Mouse (Mus musculus): Measurements from ENCODE around the gene Nubpl. TPM values are rescaled to one million over a fixed set of nuclear protein-coding genes. Genes with fewer than 3 reads are reported as not detected.
"Not testable (repeated sequence)": the region's sequence is repeated elsewhere in the genome, so short reads cannot be mapped to it uniquely, and the experiment has no call there.

Nubpl gene
- 1 to 10 TPM; 4.2 to 6.6 TPM for total RNA-seq (2021)

DNA sequence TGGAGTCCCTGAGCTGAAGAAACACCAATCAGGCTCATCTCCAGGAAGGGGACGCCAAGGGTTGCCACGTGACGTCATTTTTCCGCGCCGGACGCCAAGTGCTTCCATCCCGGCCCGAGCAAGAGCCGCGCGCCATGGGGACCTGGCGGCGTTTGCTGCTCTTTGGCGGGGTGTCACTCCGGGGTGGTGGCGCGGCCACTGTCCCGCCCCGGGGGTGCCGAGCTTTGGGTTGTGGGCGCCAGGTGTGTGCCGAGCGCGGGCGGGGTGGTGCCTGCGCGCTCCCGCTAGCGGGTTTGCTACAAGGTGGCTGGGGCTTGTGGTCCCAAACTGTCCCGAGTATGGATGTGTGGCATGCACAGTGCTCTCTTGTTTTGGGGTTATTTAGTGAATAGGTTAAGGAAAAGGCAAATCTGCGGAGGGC lies at the start of gene Nubpl:
Gene Nubpl, plus strand, starts transcription at position 88 of the 421 bp plus-strand sequence.
- DNase-seq = peak; percentile 96
- intact Hi-C loops (cut with DNase I) = no loop called here

DNA sequence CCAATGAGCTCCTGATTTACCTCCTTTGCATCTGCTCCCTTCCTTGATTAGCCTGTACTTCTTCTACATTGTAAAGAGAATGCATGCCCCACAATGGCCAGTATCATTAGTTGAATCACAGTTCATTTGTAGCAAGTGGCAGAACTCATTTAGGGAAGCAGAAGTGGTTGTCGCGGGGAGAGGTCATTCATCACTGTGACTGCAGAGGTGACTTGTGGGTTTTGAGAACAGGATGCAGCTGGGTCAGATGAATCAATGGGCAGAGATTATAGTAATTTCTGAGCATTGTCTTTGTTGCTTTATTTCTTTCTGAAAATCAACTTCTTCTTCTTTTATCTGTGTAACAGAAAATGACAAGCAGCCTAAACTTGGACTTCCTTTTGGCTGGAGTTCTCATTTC lies 48.2 kb upstream of the Nubpl start:
- intact Hi-C loops (cut with DNase I) = no loop called here
- DNase-seq = no peak

GRCm38 (mm10) chr12:52079296-52079695 lies 18.2 kb upstream of the Nubpl start:
- intact Hi-C loops (cut with DNase I); DNase-seq: not testable (repeated sequence)

DNA sequence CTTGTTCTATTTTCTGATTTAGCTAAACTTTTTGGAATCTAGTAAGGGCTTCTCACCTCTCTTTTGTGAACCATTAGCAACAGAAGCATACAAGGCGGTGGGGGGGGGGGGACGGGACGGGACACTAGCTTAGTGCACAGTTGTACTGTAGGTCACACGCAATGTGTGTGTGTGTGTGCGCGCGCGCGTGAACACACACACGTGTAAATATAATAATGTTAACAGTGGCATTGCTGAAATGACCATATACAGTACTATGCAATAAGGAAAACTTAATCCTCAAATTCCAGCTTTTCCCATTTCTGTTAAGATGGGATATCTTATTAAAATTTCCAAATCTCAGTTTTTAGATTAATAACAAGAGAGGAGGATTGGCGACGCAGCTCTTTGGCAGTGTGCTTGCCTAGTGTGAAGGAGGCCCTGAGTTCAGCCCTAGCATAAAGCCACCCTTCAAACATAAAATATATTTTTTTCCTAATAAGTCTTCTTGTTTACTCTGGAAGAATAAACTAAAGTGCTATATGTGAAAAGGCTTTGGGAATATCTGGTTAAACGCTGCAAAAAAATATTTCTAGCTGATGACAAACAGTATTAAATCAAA lies 388 bp upstream of the Nubpl start:
- intact Hi-C loops (cut with DNase I) = no loop called here

DNA sequence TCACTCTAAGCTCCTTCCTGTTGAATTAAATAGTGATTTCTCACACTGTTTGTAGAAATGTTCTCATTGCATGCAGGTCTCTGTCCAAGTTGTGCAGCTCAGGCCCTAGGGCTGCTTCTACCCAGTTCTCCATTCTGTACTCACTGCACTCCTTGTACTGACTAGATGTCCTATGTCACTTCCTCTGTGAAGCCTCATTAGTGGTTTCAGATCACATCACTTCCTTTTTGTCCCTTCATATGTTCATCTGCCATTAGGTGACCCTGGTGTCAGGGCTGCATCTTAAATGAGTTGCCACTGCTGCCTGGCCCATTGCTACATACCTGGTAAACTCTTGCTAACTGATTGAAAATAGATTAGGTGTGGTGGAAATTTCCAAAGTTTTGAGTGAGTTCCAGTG lies 22.7 kb downstream of the Nubpl start:
- intact Hi-C loops (cut with DNase I) = no loop called here
- no peak for DNase-seq

More for the DNA sequence above, 388 bp upstream of the Nubpl start:
- no peak for DNase-seq

GRCm38 (mm10) chr12:52126407-52126806 lies 28.9 kb downstream of the Nubpl start:
- intact Hi-C loops (cut with DNase I) = no loop called here
- no peak for DNase-seq

- intact Hi-C loops (cut with DNase I) = loop anchor here (2.0 kb wide), 1 partner anchor 50 kb away; no protein-coding TSS in a partner anchor
- DNase-seq = no peak
Measured at GRCm38 (mm10) chr12:52129072-52129471, 31.5 kb downstream of the Nubpl start.

DNA sequence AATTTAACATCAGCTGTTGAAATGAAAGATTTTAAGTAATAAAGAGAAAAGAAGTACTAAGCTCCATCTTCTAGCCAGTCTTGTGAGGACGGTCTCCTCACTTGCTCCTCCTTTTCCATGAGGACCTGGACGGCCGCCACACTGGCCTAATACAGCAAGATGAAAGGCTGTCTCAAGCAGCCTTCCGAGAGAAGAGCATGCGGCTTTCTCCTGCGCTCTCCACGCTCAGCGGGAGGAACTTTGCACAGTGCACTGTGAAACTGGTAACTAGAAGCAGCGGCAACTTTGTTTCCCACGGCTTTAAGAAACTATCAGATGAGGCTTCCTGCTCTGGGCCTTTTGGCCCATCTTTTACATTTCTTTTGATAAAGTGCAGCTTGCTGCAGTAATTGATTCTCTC lies 34.7 kb downstream of the Nubpl start:
- intact Hi-C loops (cut with DNase I) = no loop called here
- DNase-seq = peak; percentile 68

- intact Hi-C loops (cut with DNase I) = no loop called here
- no peak for DNase-seq
Measured at GRCm38 (mm10) chr12:52138296-52138695, 40.8 kb downstream of the Nubpl start.

- intact Hi-C loops (cut with DNase I) = no loop called here
- no peak for DNase-seq
Measured at GRCm38 (mm10) chr12:52146639-52147038, 49.1 kb downstream of the Nubpl start.

GRCm38 (mm10) chr12:52149448-52149847 lies 51.9 kb downstream of the Nubpl start:
- intact Hi-C loops (cut with DNase I) = no loop called here
- DNase-seq = no peak

DNA sequence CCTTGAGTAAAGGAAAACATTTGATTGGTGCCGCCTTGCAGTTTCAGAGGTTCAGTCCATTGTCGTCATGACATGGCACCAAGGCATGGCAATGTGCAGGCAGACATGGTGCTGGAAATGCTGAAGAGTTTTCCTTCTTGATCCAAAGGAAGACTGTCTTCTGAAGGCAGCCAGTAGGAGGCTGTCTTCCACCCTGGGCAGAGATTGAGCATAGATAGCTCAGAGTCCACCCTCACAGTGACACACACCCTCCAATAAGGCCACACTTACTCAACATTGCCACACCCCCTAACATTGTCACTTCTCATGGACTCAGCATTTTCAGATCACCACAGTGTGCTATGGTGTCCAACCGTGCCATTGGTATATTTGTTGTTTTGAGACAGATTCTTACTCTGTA lies 54.5 kb downstream of the Nubpl start:
- DNase-seq = no peak
- intact Hi-C loops (cut with DNase I) = no loop called here

GRCm38 (mm10) chr12:52154906-52155305 lies 57.4 kb downstream of the Nubpl start:
- intact Hi-C loops (cut with DNase I) = no loop called here
- DNase-seq = no peak

- intact Hi-C loops (cut with DNase I) = no loop called here
- DNase-seq = no peak
Measured at GRCm38 (mm10) chr12:52164414-52164813, 66.9 kb downstream of the Nubpl start.

DNA sequence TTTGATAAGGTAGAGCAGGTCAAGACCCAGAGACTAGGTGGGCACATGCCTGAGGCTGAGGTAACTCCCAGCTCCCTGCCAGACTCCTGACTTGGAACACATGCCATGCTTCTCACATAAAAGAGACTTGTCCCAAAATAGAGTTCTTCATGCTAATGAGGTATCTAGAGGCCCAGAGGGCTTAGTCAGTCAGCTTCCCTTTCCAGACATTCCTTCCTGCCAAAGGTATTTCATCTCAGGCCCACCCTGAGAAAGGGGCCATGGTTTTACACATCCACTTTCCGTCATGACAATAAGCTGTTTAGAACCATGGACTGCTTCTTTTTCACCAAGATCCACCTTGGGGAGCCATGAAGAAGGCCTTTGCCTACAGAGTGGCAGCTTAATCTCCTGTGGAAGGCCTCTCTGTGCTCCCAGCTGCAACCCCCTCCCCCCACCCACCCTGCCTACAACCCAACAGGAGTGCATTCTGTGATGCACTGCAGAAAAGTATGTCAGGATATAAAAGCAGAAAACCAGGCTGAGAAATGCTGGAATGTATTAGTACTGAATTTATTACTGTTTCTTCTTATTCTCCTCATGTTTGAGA lies 88.8 kb downstream of the Nubpl start:
- DNase-seq = no peak
- intact Hi-C loops (cut with DNase I) = no loop called here

- intact Hi-C loops (cut with DNase I) = no loop called here
Measured at GRCm38 (mm10) chr12:52186963-52187590, 89.5 kb downstream of the Nubpl start.

GRCm38 (mm10) chr12:52198471-52198870 lies 100.9 kb downstream of the Nubpl start:
- DNase-seq = no peak
- intact Hi-C loops (cut with DNase I) = no loop called here

More at GRCm38 (mm10) chr12:52186963-52187590, 89.5 kb downstream of the Nubpl start:
- DNase-seq = no peak

- no peak for DNase-seq
- intact Hi-C loops (cut with DNase I) = no loop called here
Measured at GRCm38 (mm10) chr12:52209121-52209610, 111.6 kb downstream of the Nubpl start.

DNA sequence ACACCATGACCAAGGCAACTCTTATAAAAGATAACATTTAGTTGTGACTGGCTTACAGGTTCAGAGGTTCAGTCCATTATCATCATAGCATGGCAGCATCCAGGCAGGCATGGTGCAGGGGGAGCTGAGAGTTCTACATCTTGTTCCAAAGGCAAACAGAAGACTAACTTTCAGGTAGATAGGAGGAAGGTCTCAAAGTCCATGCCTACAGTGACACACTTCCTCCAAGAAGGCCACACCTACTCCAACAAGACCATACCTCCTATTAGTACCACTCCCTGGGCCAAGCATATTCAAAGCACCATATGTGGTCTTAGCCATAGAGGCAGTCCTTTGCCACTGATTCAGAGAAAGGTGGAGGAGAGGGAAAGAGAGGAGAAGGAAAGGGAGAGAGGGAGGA lies 113.6 kb downstream of the Nubpl start:
- intact Hi-C loops (cut with DNase I) = no loop called here
- DNase-seq = no peak

- intact Hi-C loops (cut with DNase I) = no loop called here
- no peak for DNase-seq
Measured at GRCm38 (mm10) chr12:52214837-52215236, 117.3 kb downstream of the Nubpl start.

- DNase-seq = no peak
- intact Hi-C loops (cut with DNase I) = no loop called here
Measured at GRCm38 (mm10) chr12:52224954-52225353, 127.4 kb downstream of the Nubpl start.

DNA sequence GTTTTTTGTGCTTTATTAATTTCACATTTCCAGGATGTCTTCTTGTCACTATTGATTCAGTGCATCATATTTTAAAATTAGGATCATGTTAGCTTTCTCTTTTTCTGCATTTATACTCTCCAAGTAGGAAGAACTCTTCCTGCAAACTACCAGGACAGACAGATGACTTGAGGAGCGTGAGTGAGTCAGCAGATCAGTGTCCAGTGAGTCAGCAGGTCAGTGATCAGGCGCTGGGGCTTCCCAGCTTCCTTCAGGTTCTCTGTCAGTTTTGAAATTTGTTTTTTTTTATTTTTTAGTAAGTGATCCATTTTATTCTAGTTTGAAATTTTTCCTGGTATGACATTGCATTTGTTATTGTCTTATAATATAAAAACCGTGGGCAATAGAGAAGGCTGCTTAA lies 131.2 kb downstream of the Nubpl start:
- DNase-seq = no peak
- intact Hi-C loops (cut with DNase I) = no loop called here

All from left cerebral cortex, postnatal 4 days (tissue).